Mouse (Mus musculus) hindbrain, postnatal 0 days (tissue): ENCODE results near the gene C2cd4b. TPM values are rescaled to one million over a fixed set of nuclear protein-coding genes. Genes with fewer than 3 reads are reported as not detected.

Source experiments
- ATAC-seq: fragments of 200-750 bp; cut with Nextera tagmentation; 2 replicates; pipeline ENCODE4 v1.8.0; 2017; ENCODE audit warnings: mild to moderate bottlenecking, moderate TSS enrichment, moderate library complexity
- DNase-seq: peaks from one replicate; pipeline ENCODE4 v3.0.0-alpha.2; 2015; ENCODE audit warnings: low spot score
- H3K27ac ChIP-seq: fragments of 300-500 bp; sonication (generic); 2 replicates; pipeline ENCODE4 v1.5.1; 2014; ENCODE audit warnings: mild to moderate bottlenecking
- H3K27me3 ChIP-seq: fragments of 300-500 bp; sonication (generic); 2 replicates; pipeline ENCODE4 v1.6.1; 2014; ENCODE audit warnings: low read length, mixed read lengths; ENCODE audit not compliant: insufficient read depth
- H3K36me3 ChIP-seq: fragments of 300-500 bp; sonication (generic); 2 replicates; pipeline ENCODE4 v1.6.1; 2014; ENCODE audit warnings: low read length, mixed read lengths; ENCODE audit not compliant: insufficient read depth
- H3K4me1 ChIP-seq: fragments of 300-500 bp; sonication (generic); 2 replicates; pipeline ENCODE4 v1.6.1; 2014; ENCODE audit warnings: antibody characterized with exemption, low read length, mixed read lengths; ENCODE audit not compliant: insufficient read depth
- H3K4me2 ChIP-seq: fragments of 300-500 bp; sonication (generic); 2 replicates; pipeline ENCODE4 v1.6.1; 2014; ENCODE audit warnings: low read depth, mild to moderate bottlenecking, low read length, moderate library complexity, mixed read lengths
- H3K4me3 ChIP-seq: fragments of 300-500 bp; sonication (generic); 2 replicates; pipeline ENCODE4 v1.5.1; 2014; ENCODE audit warnings: low read length
- H3K9ac ChIP-seq: fragments of 300-500 bp; sonication (generic); replicated peaks from 2 replicates; pipeline ENCODE4 v1.6.1; 2014; ENCODE audit warnings: mild to moderate bottlenecking, low read length, moderate library complexity, mixed read lengths
- H3K9me3 ChIP-seq: fragments of 300-500 bp; sonication (generic); 2 replicates; pipeline ENCODE4 v1.6.1; 2016; ENCODE audit warnings: low read length, mixed read lengths
- CTCF ChIP-seq: IDR thresholded peaks from 2 replicates; pipeline ENCODE4 v1.5.1; 2016; ENCODE audit warnings: antibody characterized with exemption, control low read depth, low read depth
- WGBS: fragments of 180-500 bp; shearing (Covaris S2); extraction: QIAGEN DNeasy Blood & Tissue Kit; methylation state at CpG from one replicate; pipeline ENCODE4 v1.1.7; 2014; 5-methylcytosine and 5-hydroxymethylcytosine counted together
- polyA plus RNA-seq: library from polyadenylated mRNA; unstranded; fragments of >200 nt; fragmentation: Nextera tagmentation; extraction: Ambion mirVana; gene quantifications from 2 replicates; pipeline ENCODE4 v1.2.1, GENCODE M21; 2015
- total RNA-seq: library from RNA; depleted of rRNA; stranded (reverse); fragments of >200 nt; gene quantifications from 2 replicates; pipeline ENCODE4 v1.2.3, GENCODE M21; 2014

Gene C2cd4b
- total and polyA plus RNA-seq, 2 experiments from 2014 or later: 2.1 to 4.0 TPM

DNA sequence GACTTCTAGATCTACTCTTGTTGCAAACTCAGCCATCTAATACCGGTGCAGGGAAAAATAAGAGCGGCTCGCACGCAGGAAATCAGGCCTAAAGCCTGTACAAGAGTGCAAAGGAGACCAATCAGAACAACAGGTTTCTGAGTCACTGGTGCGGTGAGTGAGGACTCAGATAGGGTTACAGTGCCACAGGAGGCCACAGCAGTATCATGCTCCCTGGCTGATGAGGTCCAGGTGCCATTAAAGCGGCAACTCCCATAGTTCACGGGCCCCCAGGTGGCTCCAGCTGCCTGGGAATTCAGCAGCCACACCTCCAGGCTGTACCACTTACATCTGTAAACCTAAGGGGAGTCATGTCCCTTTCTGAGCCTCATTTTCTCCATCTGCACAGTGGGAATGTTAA, 27.1 kb downstream of the C2cd4b start:
- no peak for ATAC-seq

DNA sequence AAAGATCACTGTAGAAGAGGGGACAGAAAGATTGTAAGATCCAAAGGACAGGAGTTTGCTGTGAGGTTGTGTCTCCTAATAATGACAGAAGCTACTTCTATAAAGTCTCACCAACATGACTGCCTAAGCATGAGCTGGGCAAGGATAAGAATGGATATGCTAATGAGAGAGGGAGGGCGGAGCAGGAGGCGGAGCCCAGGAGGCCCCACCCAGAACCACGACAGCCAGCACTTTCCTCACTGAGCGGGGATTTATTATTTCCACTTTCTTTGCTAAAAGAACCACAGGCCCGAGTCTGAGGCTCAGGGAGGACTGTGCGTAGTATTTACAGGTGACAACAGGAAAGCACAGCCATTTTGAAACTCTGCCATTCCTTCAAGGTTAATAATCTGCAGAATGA, 28.4 kb downstream of the C2cd4b start:
- Histone ChIP-seq H3K4me1 (no peaks in the 10 kb centered on the region), H3K36me3 (no peaks in the 10 kb centered on the region), H3K27ac (no peak overlapping the region), H3K4me3 (no peak overlapping the region), H3K4me2 (no peak overlapping the region), H3K27me3 (no peaks in the 10 kb centered on the region), H3K9me3 (no peaks in the 10 kb centered on the region), H3K9ac (no peak overlapping the region)
- ATAC-seq (no peak), DNase-seq (no peak)
- WGBS: 68% methylated on average over 6 of the region's 6 CpGs
- TF ChIP-seq CTCF: no peak

More for the DNA sequence above, 27.1 kb downstream of the C2cd4b start:
- Histone ChIP-seq H3K9me3 (no peaks in the 10 kb centered on the region), H3K4me2 (no peak overlapping the region), H3K27ac (no peak overlapping the region), H3K4me3 (no peak overlapping the region), H3K4me1 (no peaks in the 10 kb centered on the region), H3K27me3 (no peaks in the 10 kb centered on the region), H3K36me3 (no peaks in the 10 kb centered on the region), H3K9ac (no peak overlapping the region)
- 89% methylated on average over 7 of the region's 7 CpGs for WGBS
- TF ChIP-seq CTCF: no peak
- DNase-seq: no peak

DNA sequence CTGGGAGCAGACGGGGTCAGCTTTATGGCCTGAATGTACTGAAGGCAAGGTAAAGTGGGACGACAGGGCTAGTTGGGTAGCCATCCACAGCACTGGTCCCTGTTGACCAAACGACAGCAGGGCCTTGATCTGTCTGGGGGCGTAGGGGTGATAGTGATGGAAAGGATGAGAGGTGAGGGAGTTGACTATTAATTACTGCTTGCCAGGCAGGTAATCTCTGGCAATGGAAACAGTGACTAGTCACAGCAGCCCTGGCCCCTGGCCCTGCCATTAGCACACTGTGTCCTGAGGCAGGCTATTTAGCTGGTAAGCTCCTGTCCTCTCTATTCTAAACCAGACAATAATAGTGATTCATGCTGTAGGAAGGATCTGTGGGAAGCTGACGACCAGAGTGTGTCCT, 33.2 kb downstream of the C2cd4b start:
- no peak for TF ChIP-seq CTCF
- no peak for DNase-seq
- Histone ChIP-seq H3K4me3 (no peak overlapping the region), H3K4me2 (no peak overlapping the region), H3K36me3 (no peaks in the 10 kb centered on the region), H3K9ac (no peak overlapping the region), H3K9me3 (no peaks in the 10 kb centered on the region), H3K27me3 (no peaks in the 10 kb centered on the region), H3K4me1 (peaks cover 11% of the 10 kb centered on the region; the same call in 1 of the 2 replicates), H3K27ac (no peak overlapping the region)
- WGBS: 78% methylated on average over 5 of the region's 5 CpGs
- ATAC-seq: no peak

DNA sequence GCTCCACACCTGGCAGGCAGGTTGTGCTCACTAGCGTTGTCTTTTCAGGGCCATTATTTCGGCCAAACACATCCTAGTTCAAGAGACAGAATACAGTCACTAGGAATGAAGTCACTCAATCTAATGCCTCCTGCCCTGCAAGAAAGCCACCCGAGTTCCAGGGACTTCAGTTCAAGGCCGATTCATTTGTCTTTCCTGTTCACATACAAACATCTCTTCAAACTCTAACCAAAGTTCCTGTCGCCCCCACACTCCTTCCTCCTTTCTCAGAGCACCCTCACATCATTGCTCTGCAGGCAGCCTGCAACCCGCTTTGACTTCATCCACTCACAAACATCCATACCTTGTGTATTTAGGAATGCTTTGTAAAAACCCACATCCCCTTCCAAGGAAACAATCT, 34.3 kb downstream of the C2cd4b start:
- Histone ChIP-seq H3K27me3 (no peaks in the 10 kb centered on the region), H3K4me2 (no peak overlapping the region), H3K27ac (no peak overlapping the region), H3K4me1 (peaks cover 11% of the 10 kb centered on the region; the same call in 1 of the 2 replicates), H3K9me3 (no peaks in the 10 kb centered on the region), H3K9ac (no peak overlapping the region), H3K4me3 (no peak overlapping the region), H3K36me3 (no peaks in the 10 kb centered on the region)
- DNase-seq (no peak), ATAC-seq (no peak)
- 87% methylated on average over 6 of the region's 6 CpGs for WGBS
- TF ChIP-seq CTCF: no peak

DNA sequence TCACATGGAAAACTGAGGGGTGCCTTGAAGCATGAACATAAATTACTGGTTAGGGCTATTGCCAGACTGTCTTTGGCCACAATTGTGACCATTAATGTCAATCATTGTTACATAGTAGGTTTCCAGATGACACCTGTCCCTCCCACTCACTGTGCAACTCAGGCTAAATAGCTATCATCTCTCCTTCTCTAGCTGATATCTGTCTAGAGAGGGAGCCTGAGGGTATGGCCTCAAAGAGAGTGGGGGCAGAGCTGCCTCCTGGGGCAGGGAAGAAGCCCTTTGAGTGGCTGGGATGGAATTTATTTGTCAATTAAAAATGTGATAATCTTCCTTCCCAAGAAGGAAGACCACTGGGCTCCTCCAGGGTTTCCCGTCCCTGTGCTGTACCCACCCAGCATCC, 35.0 kb downstream of the C2cd4b start:
- no peak overlapping the region for H3K4me2 ChIP-seq
- H3K36me3 ChIP-seq: no peaks in the 10 kb centered on the region
- no peak for ATAC-seq
- no peak overlapping the region for H3K27ac ChIP-seq
- H3K4me3 ChIP-seq: no peak overlapping the region
- H3K4me1 ChIP-seq: peaks cover 13% of the 10 kb centered on the region; the same call in 1 of the 2 replicates
- no peak for DNase-seq
- 82% methylated on average over 1 of the region's 1 CpGs for WGBS
- no peaks in the 10 kb centered on the region for H3K9me3 ChIP-seq
- H3K9ac ChIP-seq: no peak overlapping the region
- no peak for TF ChIP-seq CTCF
- H3K27me3 ChIP-seq: no peaks in the 10 kb centered on the region

DNA sequence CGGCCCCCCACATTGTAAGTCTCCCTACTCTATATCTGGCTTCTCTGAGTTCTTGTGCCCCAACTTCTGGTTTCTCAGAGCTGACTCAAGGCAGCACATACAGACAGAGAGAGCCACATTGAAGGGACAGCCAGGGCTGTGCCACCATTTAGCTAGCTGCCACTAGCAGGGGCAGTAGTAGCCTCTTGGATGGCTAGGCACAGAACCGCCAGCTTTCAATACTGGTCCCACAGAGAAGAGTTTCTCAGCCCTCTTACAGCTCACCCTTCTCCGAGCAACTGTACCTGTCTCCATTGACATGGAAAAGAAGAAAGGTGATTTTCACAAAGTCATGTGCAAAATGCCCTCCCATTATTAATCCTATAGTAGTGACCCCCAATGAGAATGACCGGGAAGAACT, 35.4 kb downstream of the C2cd4b start:
- ATAC-seq (no peak), DNase-seq (no peak)
- Histone ChIP-seq H3K9ac (no peak overlapping the region), H3K9me3 (no peaks in the 10 kb centered on the region), H3K4me1 (peaks cover 14% of the 10 kb centered on the region; the same call in 1 of the 2 replicates), H3K36me3 (no peaks in the 10 kb centered on the region), H3K4me3 (no peak overlapping the region), H3K27me3 (no peaks in the 10 kb centered on the region), H3K27ac (no peak overlapping the region), H3K4me2 (peak overlapping the region; percentile 30)
- no peak for TF ChIP-seq CTCF
- 67% methylated on average over 3 of the region's 4 CpGs for WGBS

DNA sequence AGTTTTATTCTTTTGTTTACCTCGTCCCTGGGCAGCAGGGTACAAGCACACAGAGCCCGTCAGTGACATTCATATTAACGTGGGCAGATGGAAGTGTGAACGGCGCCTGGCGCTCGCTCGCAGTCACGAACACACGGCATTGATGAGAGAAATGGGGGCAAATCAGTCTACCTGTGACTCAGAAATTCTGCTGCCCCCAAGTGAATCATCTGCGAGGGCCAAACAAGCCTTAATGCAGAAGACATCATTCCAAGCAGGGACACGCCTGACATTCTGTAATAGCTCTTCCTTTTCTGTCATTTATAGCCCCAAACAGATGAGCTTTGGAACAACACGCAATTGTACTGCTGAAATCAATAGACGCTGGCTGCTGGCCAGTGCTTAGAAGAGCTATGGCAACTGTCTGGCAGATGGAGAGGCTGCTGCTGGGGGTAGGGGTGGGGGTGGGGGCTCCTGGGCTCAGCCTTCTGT, 36.0 kb downstream of the C2cd4b start:
- Histone ChIP-seq H3K4me3 (no peak overlapping the region), H3K9me3 (no peaks in the 10 kb centered on the region), H3K27ac (peak overlapping the region; percentile 57), H3K27me3 (no peaks in the 10 kb centered on the region), H3K9ac (no peak overlapping the region), H3K4me2 (peak overlapping the region; percentile 30), H3K4me1 (peaks cover 14% of the 10 kb centered on the region; the same call in 1 of the 2 replicates), H3K36me3 (no peaks in the 10 kb centered on the region)
- no peak for TF ChIP-seq CTCF
- peak; percentile 82 for DNase-seq
- ATAC-seq: peak; percentile 66; the same call in 1 of the 2 replicates
- 13% methylated on average over 14 of the region's 14 CpGs for WGBS
